Mouse (Mus musculus) heart, embryonic 16.5 days (tissue): ENCODE measurements around the gene Slc7a7. TPM values are rescaled to one million over a fixed set of nuclear protein-coding genes. Genes with fewer than 3 reads are reported as not detected.
A peak's percentile ranks its signal among the peaks of the same experiment; 100 is the strongest.

Experiments used
- ATAC-seq: fragments of 200-750 bp; cut with Nextera tagmentation; replicated peaks from 2 replicates; pipeline ENCODE4 v1.8.0; 2017; ENCODE audit warnings: moderate number of reproducible peaks; ENCODE audit not compliant: insufficient read depth, low FRiP score; ENCODE audit errors: extremely low read depth
- H3K27ac ChIP-seq: fragments of 300-500 bp; sonication (generic); 2 replicates; pipeline ENCODE4 v1.5.1; 2014; ENCODE audit warnings: mild to moderate bottlenecking, low read length, control low read depth, moderate library complexity
- H3K27me3 ChIP-seq: fragments of 300-500 bp; sonication (generic); 2 replicates; pipeline ENCODE4 v1.6.1; 2014; ENCODE audit warnings: low read length, mixed read lengths; ENCODE audit not compliant: control insufficient read depth, insufficient read depth
- H3K36me3 ChIP-seq: fragments of 300-500 bp; sonication (generic); 2 replicates; pipeline ENCODE4 v1.6.1; 2014; ENCODE audit not compliant: control insufficient read depth, insufficient read depth
- H3K4me1 ChIP-seq: fragments of 300-500 bp; sonication (generic); 2 replicates; pipeline ENCODE4 v1.6.1; 2014; ENCODE audit warnings: low read length, mixed read lengths; ENCODE audit not compliant: control insufficient read depth, insufficient read depth
- H3K4me2 ChIP-seq: fragments of 300-500 bp; sonication (generic); 2 replicates; pipeline ENCODE4 v1.6.1; 2014; ENCODE audit warnings: low read depth, mild to moderate bottlenecking, control low read depth, low read length
- H3K4me3 ChIP-seq: fragments of 300-500 bp; sonication (generic); 2 replicates; pipeline ENCODE4 v1.5.1; 2014; ENCODE audit warnings: mild to moderate bottlenecking, control low read depth, low read length
- H3K9ac ChIP-seq: fragments of 300-500 bp; sonication (generic); 2 replicates; pipeline ENCODE4 v1.6.1; 2014; ENCODE audit warnings: low read length, control low read depth
- H3K9me3 ChIP-seq: fragments of 300-500 bp; sonication (generic); replicated peaks from 2 replicates; pipeline ENCODE4 v1.6.1; 2016; ENCODE audit warnings: low read length; ENCODE audit not compliant: control insufficient read depth
- WGBS: fragments of 180-500 bp; shearing (Covaris S2); extraction: QIAGEN DNeasy Blood & Tissue Kit; methylation state at CpG from one replicate; pipeline ENCODE4 v1.1.7; 2014; 5-methylcytosine and 5-hydroxymethylcytosine counted together
- polyA plus RNA-seq: library from polyadenylated mRNA; unstranded; fragments of >200 nt; fragmentation: Nextera tagmentation; extraction: Ambion mirVana; gene quantifications from 2 replicates; pipeline ENCODE4 v1.2.1, GENCODE M21; 2015

The Slc7a7 gene
- polyA plus RNA-seq, 1 experiment from 2014 or later, result 12.3 TPM

GRCm38 (mm10) chr14:54415241-54416020, 2.1 kb downstream of the Slc7a7 start:
- WGBS, result 21% methylated on average over 13 of the region's 13 CpGs
- H3K4me3 ChIP-seq, result no peak overlapping the region
- H3K27me3 ChIP-seq, result no peaks in the 10 kb centered on the region
- no peak overlapping the region for H3K4me2 ChIP-seq
- no peaks in the 10 kb centered on the region for H3K9me3 ChIP-seq
- H3K27ac ChIP-seq, result peak overlapping the region; percentile 39; the same call in 1 of the 2 replicates
- peaks cover 26% of the 10 kb centered on the region for H3K4me1 ChIP-seq
- H3K36me3 ChIP-seq, result no peaks in the 10 kb centered on the region
- ATAC-seq, result no peak
- H3K9ac ChIP-seq, result no peak overlapping the region

- peak overlapping the region; percentile 36 for H3K4me3 ChIP-seq
- peaks cover 36% of the 10 kb centered on the region for H3K4me1 ChIP-seq
- H3K9ac ChIP-seq, result peak overlapping the region; percentile 64
- no peaks in the 10 kb centered on the region for H3K9me3 ChIP-seq
- no peak; the same call in 1 of the 2 replicates for ATAC-seq
- H3K27me3 ChIP-seq, result no peaks in the 10 kb centered on the region
- WGBS, result 13% methylated on average over 18 of the region's 18 CpGs
- peak overlapping the region; percentile 61 for H3K4me2 ChIP-seq
- peak overlapping the region; percentile 60 for H3K27ac ChIP-seq
- no peaks in the 10 kb centered on the region for H3K36me3 ChIP-seq
Measured at GRCm38 (mm10) chr14:54413877-54414700, 3.5 kb downstream of the Slc7a7 start.

GRCm38 (mm10) chr14:54412629-54413170, 4.9 kb downstream of the Slc7a7 start:
- no peaks in the 10 kb centered on the region for H3K9me3 ChIP-seq
- peaks cover 35% of the 10 kb centered on the region for H3K4me1 ChIP-seq
- no peak overlapping the region for H3K27ac ChIP-seq
- H3K4me3 ChIP-seq, result no peak overlapping the region
- no peaks in the 10 kb centered on the region for H3K36me3 ChIP-seq
- peak overlapping the region; percentile 61; the same call in 1 of the 2 replicates for H3K4me2 ChIP-seq
- WGBS, result 45% methylated on average over 2 of the region's 2 CpGs
- peak overlapping the region; percentile 1; the same call in 1 of the 2 replicates for H3K9ac ChIP-seq
- ATAC-seq, result no peak
- H3K27me3 ChIP-seq, result no peaks in the 10 kb centered on the region

GRCm38 (mm10) chr14:54412000-54412576, 5.5 kb downstream of the Slc7a7 start:
- 60% methylated on average over 9 of the region's 9 CpGs for WGBS

GRCm38 (mm10) chr14:54409980-54410810, 7.4 kb downstream of the Slc7a7 start:
- peaks cover 24% of the 10 kb centered on the region for H3K4me1 ChIP-seq
- peak overlapping the region; percentile 33 for H3K4me2 ChIP-seq
- H3K27me3 ChIP-seq, result no peaks in the 10 kb centered on the region
- peak overlapping the region; percentile 81 for H3K27ac ChIP-seq
- no peaks in the 10 kb centered on the region for H3K36me3 ChIP-seq
- H3K4me3 ChIP-seq, result 0 out of 2 replicates have a peak overlapping the region, but pooled peaks have one; percentile 9
- H3K9ac ChIP-seq, result peak overlapping the region; percentile 23
- 34% methylated on average over 17 of the region's 17 CpGs for WGBS
- H3K9me3 ChIP-seq, result no peaks in the 10 kb centered on the region
- peak; percentile 52 for ATAC-seq

More at GRCm38 (mm10) chr14:54412000-54412576, 5.5 kb downstream of the Slc7a7 start:
- Histone ChIP-seq H3K4me1 (peaks cover 29% of the 10 kb centered on the region), H3K9ac (no peak overlapping the region), H3K36me3 (no peaks in the 10 kb centered on the region), H3K4me3 (no peak overlapping the region), H3K4me2 (no peak overlapping the region), H3K27me3 (no peaks in the 10 kb centered on the region), H3K27ac (no peak overlapping the region), H3K9me3 (no peaks in the 10 kb centered on the region)
- no peak for ATAC-seq

- H3K4me3 ChIP-seq, result no peak overlapping the region
- H3K4me2 ChIP-seq, result peak overlapping the region; percentile 28
- H3K9ac ChIP-seq, result no peak overlapping the region
- peaks cover 18% of the 10 kb centered on the region for H3K4me1 ChIP-seq
- no peaks in the 10 kb centered on the region for H3K36me3 ChIP-seq
- no peaks in the 10 kb centered on the region for H3K27me3 ChIP-seq
- 78% methylated on average over 7 of the region's 7 CpGs for WGBS
- no peak for ATAC-seq
- H3K27ac ChIP-seq, result no peak overlapping the region
- H3K9me3 ChIP-seq, result no peaks in the 10 kb centered on the region
Measured at GRCm38 (mm10) chr14:54409057-54409645, 8.4 kb downstream of the Slc7a7 start.

GRCm38 (mm10) chr14:54408336-54409056, 9.1 kb downstream of the Slc7a7 start:
- 82% methylated on average over 25 of the region's 25 CpGs for WGBS
- ATAC-seq, result no peak
- H3K4me1 ChIP-seq, result peaks cover 12% of the 10 kb centered on the region
- H3K4me2 ChIP-seq, result peak overlapping the region; percentile 28
- H3K27me3 ChIP-seq, result no peaks in the 10 kb centered on the region
- no peaks in the 10 kb centered on the region for H3K9me3 ChIP-seq
- H3K9ac ChIP-seq, result no peak overlapping the region
- no peaks in the 10 kb centered on the region for H3K36me3 ChIP-seq
- H3K4me3 ChIP-seq, result no peak overlapping the region
- no peak overlapping the region for H3K27ac ChIP-seq
